Mouse (Mus musculus): ENCODE measurements around the gene Myg1.

Myg1 gene

DNA sequence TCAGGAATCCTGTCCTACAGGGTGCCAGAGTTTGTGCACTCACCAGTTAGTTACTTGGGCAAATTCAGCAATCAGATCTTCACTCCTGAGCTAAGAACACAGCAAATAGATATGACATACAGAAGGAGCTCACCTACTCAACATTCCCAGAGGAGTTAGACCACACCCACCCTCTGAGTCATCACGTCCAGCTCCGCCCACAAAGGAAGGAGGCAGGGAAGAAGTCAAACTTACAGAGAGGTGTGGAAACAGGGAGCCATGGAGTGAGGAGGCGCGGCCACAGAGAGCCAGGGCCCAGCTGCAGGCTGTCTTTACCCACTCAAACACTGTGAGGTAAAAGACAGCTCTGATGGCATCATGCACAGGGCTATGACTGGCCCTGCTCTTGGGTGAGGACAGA lies 14.9 kb downstream of the Myg1 start:
- no peak for DNase-seq

DNA sequence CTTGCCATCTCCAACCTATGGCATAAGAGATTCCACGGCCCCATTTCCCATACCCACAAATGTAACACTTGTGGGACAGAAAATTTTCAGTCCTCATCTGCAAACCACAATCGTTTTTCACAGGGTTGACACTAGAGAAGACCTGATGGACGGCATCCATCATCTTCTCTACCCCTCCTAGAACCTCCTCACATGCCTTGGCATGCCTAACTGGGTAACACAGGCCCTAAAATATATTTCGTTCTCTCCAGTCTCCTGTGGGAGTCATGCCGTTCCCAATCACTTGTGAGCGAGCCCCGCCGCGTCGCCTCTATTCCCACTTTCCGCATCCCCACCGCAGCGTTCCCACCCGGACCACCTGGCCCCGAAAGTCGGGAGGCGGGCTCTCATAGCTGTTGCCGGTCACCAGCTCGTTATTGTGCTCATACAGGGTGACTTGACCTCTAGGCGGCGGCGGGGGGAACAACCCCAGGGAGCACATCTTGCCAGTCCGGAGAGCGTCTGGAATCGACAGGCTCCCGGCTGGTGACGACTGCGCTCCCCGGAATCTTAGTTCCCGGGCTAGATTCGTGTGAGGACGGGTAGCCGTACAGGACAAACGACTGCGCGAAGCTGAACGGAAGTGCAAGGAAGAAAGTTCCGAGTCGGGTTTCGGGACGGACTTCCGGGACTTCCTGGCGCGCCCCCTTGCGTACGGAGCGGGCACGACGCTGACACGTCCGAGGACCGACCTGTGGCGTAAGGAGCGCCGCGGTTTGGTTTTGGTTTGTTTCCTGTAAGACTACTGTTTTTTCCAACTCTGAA lies 18.8 kb downstream of the Myg1 start, which contains the start of gene Aaas:
Aaas (minus strand) TSS at position 634 of the 804 bp plus-strand sequence.
- DNase-seq: peak; percentile 97

DNA sequence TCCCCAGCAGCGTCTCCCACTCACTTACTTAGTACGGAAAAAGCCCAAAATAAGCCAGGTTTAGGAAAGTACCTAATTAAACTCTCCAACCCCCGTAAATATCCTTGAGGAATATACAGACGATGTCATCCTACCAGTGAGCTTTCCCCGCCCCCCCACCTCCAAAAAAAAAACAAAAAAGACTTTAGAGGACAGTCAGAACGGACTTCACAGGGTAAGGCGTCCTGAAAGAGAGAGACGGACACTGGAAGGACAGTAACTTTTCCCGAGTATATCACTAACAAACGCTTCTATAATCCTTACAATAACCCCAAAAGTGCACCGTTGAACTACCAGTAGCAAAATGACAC lies 19.4 kb downstream of the Myg1 start:
- no peak for DNase-seq

- DNase-seq: peak; percentile 14
Measured at GRCm38 (mm10) chr15:102352177-102352576, 20.7 kb downstream of the Myg1 start.

DNA sequence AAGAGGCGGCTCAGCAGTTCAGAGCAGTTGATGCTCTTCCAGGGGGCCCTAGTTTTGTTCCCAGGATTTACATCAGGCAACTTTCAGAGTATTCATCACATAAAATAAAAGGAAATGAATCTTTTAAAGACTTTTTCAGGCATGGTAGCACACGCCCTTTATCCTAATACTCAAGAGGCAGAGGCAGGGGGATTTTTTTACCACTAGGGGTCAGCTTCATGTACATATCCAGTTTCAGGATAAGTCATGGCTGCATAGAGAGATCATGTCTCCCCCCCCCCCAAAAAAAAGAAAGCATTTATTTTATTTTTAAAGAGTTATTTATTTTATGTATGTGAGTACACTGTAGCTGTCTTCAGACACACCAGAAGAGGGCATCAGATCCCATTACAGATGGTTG lies 22.5 kb downstream of the Myg1 start:
- no peak for DNase-seq

DNA sequence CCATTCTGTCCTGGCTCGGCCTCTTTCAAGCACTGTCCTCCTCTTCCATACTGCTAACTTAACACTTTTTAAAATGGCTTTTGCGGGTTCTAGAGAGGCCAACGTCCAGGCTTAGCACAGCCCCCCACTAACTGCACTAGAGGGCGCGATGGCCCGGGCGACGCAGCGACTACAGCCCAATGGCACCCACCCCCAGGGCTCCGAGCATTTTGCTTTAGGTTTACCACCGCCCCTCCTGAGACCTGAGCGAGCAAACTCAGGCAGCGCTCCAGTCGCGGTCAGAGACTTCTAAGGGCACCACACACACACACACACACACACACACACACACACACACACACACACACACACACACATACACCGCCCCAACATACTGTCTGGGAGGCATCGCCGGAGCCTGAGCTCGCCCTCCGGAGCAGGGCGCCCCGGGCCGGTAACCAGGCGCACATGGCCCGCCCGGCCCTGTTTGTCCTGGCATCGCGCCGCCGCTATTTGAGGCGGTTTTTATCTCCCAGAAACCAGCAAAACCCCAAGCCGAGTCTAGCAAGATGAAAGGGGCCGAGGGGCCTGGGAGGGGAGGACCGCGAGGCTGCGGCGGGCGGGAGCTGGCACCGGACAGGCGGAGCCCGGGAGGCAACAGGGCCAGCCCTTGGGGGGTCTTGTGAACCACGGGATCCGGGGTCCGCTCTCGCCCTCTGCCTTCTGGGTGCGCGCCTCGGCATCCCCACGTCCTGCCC lies 23.8 kb downstream of the Myg1 start:
- peak; percentile 68 for DNase-seq

DNA sequence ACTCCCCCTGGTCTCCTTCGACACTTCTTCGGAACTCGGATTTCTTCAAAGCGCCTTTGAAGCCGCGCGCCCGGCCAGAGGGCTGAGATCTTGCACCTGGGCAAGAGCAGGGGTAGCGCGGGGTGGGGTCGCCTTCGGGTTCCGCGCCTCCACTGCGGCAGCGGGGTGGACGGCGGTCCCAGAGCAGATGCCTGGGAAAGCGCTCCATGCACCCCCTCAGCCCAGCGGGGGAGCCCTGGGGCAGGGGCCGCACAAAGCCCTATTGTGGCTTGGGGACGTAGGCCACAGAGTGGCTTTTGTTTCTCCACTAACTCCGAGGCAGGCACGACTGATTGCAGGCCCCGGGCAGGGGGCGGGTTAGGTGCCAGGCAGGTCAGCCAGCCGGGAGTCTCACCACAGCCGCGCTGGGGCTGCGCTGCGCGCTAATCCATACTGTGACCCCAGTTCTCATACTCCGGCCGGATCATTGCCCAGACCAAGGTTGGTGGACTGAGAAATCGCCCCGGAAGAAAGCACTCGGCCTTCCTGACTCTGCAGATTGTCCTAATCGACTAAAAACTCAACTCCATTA lies 24.4 kb downstream of the Myg1 start:
- peak; percentile 57 for DNase-seq

GRCm38 (mm10) chr15:102356501-102357325 lies 25.2 kb downstream of the Myg1 start:
- no peak for DNase-seq

- DNase-seq: peak; percentile 16
Measured at GRCm38 (mm10) chr15:102358126-102358525, 26.6 kb downstream of the Myg1 start.

GRCm38 (mm10) chr15:102358834-102359233 lies 27.3 kb downstream of the Myg1 start:
- no peak for DNase-seq

GRCm38 (mm10) chr15:102362648-102363047 lies 31.1 kb downstream of the Myg1 start:
- peak; percentile 18 for DNase-seq

- DNase-seq: no peak
Measured at GRCm38 (mm10) chr15:102364678-102365077, 33.2 kb downstream of the Myg1 start.

GRCm38 (mm10) chr15:102366238-102366637 lies 34.7 kb downstream of the Myg1 start:
- DNase-seq: no peak

GRCm38 (mm10) chr15:102366733-102367344 lies 35.3 kb downstream of the Myg1 start, which contains the start of gene Sp7:
TSS of gene Sp7 (minus strand) at chr15:102367182.
- no peak for DNase-seq

- no peak for DNase-seq
Measured at GRCm38 (mm10) chr15:102369972-102370371, 38.5 kb downstream of the Myg1 start.

GRCm38 (mm10) chr15:102370727-102371126 lies 39.2 kb downstream of the Myg1 start:
- no peak for DNase-seq

- peak; percentile 76 for DNase-seq
Measured at GRCm38 (mm10) chr15:102376453-102377162, 45.1 kb downstream of the Myg1 start.

DNA sequence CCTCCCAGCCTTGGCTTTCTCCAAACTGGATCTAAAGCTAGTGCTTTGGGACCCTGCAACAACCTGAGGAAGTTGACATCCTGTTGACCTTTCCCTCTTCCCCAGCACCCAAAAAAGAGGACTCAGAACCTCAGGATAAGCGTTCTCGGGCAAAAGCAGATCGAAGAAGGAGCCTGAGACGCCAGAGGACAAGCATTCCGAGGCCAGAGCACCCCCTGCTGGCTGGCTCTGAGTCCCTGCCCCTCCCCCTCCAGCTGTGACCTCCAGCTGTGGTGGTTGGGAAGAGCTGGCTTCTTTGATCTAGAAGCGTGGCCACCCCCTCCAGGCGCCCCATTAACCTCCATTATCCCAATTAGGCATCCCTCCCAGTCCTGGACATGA lies 45.6 kb downstream of the Myg1 start:
- peak; percentile 93 for DNase-seq

GRCm38 (mm10) chr15:102377810-102378262 lies 46.3 kb downstream of the Myg1 start:
- DNase-seq: peak; percentile 88

DNA sequence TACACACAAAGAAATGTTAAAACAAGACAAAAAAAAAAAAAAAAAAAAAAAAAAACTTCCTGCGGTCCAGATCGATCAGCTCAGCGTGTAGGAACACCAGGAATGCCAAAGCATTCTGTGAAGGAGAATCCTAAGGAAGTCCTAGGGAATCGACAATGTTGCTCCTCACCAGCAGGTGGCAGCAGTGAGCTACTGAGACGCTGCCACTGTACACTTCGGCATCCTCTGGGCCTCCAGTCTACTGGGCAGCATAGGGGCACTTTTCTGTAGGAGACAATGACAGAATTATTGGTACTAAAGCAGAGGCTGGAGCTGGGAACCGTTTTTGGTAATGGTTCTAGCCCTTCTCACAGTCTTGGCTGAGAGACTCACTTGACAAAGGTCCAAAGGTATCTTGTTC lies 50.1 kb downstream of the Myg1 start:
- peak; percentile 92 for DNase-seq

- DNase-seq: no peak
Measured at GRCm38 (mm10) chr15:102383671-102384070, 52.2 kb downstream of the Myg1 start.

DNA sequence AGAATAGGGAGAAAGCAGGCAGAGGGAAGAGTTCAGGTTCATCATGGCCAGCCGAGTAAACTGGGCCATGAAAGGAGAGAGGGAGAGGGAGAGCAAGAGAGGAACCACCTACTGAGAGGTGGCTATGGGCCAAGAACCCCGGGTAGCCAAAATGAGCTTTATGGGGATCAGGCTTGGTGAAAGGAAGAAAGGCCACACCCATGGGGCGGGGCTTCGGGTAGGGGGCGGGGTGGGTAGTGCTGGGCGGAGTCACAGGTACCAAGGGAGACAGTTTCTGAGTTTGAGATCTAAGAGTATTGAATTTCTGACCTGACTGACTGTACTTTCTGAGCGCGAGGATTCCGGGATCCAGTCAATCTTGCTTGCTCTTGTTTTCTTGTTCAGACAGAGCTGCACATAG lies 55.1 kb downstream of the Myg1 start:
- no peak for DNase-seq
